Mouse (Mus musculus): ENCODE results near the gene Stat5b. TPM values are rescaled to one million over a fixed set of nuclear protein-coding genes. Genes with fewer than 3 reads are reported as not detected.

Stat5b gene
- polyA plus RNA-seq, 1 experiment from 2014 or later = 19.9 TPM

DNA sequence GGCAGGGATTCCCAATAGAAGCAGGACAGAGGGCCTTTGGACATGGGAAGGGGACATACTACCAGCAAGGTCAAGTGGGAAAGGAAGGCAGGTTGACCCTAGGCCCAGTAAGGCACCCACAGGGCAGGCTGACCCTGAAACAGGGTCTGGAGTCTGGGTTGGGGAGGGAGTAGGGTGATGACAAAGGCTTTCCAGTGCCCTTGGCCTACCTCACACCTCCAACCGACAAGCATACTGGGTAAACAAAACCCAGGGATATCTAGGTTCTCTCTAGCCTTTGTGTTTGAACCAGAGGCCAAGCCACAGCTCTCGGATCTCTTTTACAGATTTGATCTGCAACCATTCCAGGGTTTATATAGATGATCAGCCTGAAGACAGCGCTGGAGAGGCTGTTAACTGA is 37.2 kb upstream of the Stat5b start:
- H3K9ac ChIP-seq = no peak overlapping the region
- ATAC-seq (ENCODE audit: insufficient number of reproducible peaks, insufficient read depth, low FRiP score, low TSS enrichment, low read depth) = no peak
- H3K36me3 ChIP-seq = peaks cover 46% of the 10 kb centered on the region
- H3K27ac ChIP-seq = no peak overlapping the region
- no peaks in the 10 kb centered on the region for H3K27me3 ChIP-seq
- no peak overlapping the region for H3K4me3 ChIP-seq
- H3K4me2 ChIP-seq = no peak overlapping the region
- 78% methylated on average over 3 of the region's 3 CpGs for WGBS
- no peaks in the 10 kb centered on the region for H3K4me1 ChIP-seq
- no peaks in the 10 kb centered on the region for H3K9me3 ChIP-seq

- Histone ChIP-seq H3K4me1 (no peaks in the 10 kb centered on the region), H3K27ac (no peak overlapping the region), H3K4me2 (no peak overlapping the region), H3K4me3 (no peak overlapping the region), H3K9me3 (no peaks in the 10 kb centered on the region), H3K27me3 (no peaks in the 10 kb centered on the region), H3K9ac (no peak overlapping the region), H3K36me3 (peaks cover 43% of the 10 kb centered on the region)
- 86% methylated on average over 4 of the region's 4 CpGs for WGBS
- no peak for ATAC-seq (ENCODE audit: insufficient number of reproducible peaks, insufficient read depth, low FRiP score, low TSS enrichment, low read depth)
These were observed 36.7 kb upstream of the Stat5b start for GRCm38 (mm10) chr11:100887236-100887635.

DNA sequence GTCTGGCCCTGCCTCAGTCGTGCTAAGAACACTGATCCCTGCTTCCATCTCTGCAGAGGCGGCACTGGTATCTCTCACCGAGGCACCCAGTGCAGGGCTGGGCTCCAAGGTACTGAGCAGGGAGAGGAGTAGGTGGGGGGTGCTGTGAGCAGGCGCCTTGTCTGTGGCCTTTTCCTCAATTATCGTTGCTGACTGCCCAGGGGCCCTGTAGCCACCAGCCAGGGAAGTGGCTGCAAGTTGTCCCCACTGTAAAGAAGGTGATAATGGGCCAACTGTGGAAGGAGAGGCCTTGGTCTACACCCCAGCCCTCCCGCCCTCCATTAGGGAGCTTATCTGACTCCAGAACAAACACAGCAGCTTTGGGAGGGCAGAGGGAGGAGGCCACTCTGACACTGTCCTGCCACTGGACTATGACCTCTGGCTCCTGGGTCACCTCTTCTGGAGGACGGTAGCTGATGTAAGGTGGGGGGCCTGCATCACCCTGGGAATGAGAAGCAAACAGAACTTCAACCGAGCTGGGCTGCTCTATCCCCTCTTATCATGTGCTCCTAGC is 35.7 kb upstream of the Stat5b start:
- WGBS = 63% methylated on average over 8 of the region's 8 CpGs
- no peak overlapping the region for H3K4me2 ChIP-seq
- ATAC-seq (ENCODE audit: insufficient number of reproducible peaks, insufficient read depth, low FRiP score, low TSS enrichment, low read depth) = no peak
- H3K27me3 ChIP-seq = no peaks in the 10 kb centered on the region
- no peak overlapping the region for H3K4me3 ChIP-seq
- no peak overlapping the region for H3K27ac ChIP-seq
- H3K4me1 ChIP-seq = no peaks in the 10 kb centered on the region
- H3K36me3 ChIP-seq = peaks cover 40% of the 10 kb centered on the region
- H3K9me3 ChIP-seq = no peaks in the 10 kb centered on the region
- H3K9ac ChIP-seq = no peak overlapping the region

- no peak overlapping the region for H3K27ac ChIP-seq
- no peaks in the 10 kb centered on the region for H3K4me1 ChIP-seq
- H3K4me3 ChIP-seq = no peak overlapping the region
- no peaks in the 10 kb centered on the region for H3K9me3 ChIP-seq
- H3K9ac ChIP-seq = no peak overlapping the region
- no peaks in the 10 kb centered on the region for H3K27me3 ChIP-seq
- no peak overlapping the region for H3K4me2 ChIP-seq
- ATAC-seq (ENCODE audit: insufficient number of reproducible peaks, insufficient read depth, low FRiP score, low TSS enrichment, low read depth) = no peak
- H3K36me3 ChIP-seq = peaks cover 33% of the 10 kb centered on the region
These were observed 34.9 kb upstream of the Stat5b start for GRCm38 (mm10) chr11:100885472-100885871.

- H3K4me2 ChIP-seq = no peak overlapping the region
- no peaks in the 10 kb centered on the region for H3K27me3 ChIP-seq
- ATAC-seq (ENCODE audit: insufficient number of reproducible peaks, insufficient read depth, low FRiP score, low TSS enrichment, low read depth) = no peak
- no peak overlapping the region for H3K27ac ChIP-seq
- H3K4me3 ChIP-seq = no peak overlapping the region
- H3K4me1 ChIP-seq = no peaks in the 10 kb centered on the region
- WGBS = 89% methylated on average over 10 of the region's 10 CpGs
- H3K9me3 ChIP-seq = no peaks in the 10 kb centered on the region
- peaks cover 21% of the 10 kb centered on the region for H3K36me3 ChIP-seq
- no peak overlapping the region for H3K9ac ChIP-seq
These were observed 33.1 kb upstream of the Stat5b start for GRCm38 (mm10) chr11:100883640-100884039.

DNA sequence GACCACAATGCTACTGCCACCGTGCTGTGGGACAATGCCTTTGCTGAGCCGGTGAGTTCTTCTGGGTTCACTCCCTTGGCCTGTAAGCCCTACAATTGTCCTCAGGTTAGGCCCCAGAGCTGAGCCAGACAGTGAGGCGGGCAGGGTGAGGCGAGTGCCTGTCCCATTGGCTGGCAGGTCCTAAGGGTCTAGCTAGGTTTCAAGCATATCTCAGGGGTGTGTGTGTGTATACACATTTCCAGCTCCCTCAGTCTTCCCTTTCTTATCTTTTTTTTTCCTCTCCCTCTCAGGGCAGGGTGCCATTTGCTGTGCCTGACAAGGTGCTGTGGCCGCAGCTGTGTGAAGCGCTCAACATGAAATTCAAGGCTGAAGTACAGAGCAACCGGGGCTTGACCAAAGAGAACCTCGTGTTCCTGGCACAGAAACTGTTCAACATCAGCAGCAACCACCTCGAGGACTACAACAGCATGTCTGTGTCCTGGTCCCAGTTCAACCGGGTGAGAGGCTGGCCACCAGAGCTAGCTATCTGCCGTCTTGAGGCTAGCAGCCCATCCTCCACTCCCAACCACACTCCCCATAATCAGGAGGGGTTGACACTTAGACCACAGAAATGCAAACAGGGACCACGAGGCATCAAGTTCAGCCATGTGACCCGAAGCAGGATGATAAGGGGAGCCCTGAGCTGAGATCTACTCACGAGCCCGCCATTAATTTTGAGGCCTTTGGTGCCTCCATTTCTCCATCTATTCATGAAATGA is 29.0 kb upstream of the Stat5b start:
- ATAC-seq (ENCODE audit: insufficient number of reproducible peaks, insufficient read depth, low FRiP score, low TSS enrichment, low read depth) = no peak; the same call in 1 of the 2 replicates
- H3K27ac ChIP-seq = no peak overlapping the region
- no peak overlapping the region for H3K4me3 ChIP-seq
- peaks cover 7% of the 10 kb centered on the region; the same call in 1 of the 2 replicates for H3K36me3 ChIP-seq
- 78% methylated on average over 15 of the region's 15 CpGs for WGBS
- H3K9ac ChIP-seq = no peak overlapping the region
- H3K4me1 ChIP-seq = no peaks in the 10 kb centered on the region
- no peaks in the 10 kb centered on the region for H3K9me3 ChIP-seq
- H3K27me3 ChIP-seq = no peaks in the 10 kb centered on the region
- H3K4me2 ChIP-seq = no peak overlapping the region

GRCm38 (mm10) chr11:100875761-100876160 is 25.2 kb upstream of the Stat5b start:
- no peaks in the 10 kb centered on the region for H3K4me1 ChIP-seq
- H3K4me3 ChIP-seq = no peak overlapping the region
- H3K36me3 ChIP-seq = peaks cover 7% of the 10 kb centered on the region; the same call in 1 of the 2 replicates
- no peak overlapping the region for H3K4me2 ChIP-seq
- ATAC-seq (ENCODE audit: insufficient number of reproducible peaks, insufficient read depth, low FRiP score, low TSS enrichment, low read depth) = no peak
- 80% methylated on average over 3 of the region's 3 CpGs for WGBS
- H3K9ac ChIP-seq = no peak overlapping the region
- H3K27ac ChIP-seq = no peak overlapping the region
- H3K9me3 ChIP-seq = no peaks in the 10 kb centered on the region
- H3K27me3 ChIP-seq = no peaks in the 10 kb centered on the region

DNA sequence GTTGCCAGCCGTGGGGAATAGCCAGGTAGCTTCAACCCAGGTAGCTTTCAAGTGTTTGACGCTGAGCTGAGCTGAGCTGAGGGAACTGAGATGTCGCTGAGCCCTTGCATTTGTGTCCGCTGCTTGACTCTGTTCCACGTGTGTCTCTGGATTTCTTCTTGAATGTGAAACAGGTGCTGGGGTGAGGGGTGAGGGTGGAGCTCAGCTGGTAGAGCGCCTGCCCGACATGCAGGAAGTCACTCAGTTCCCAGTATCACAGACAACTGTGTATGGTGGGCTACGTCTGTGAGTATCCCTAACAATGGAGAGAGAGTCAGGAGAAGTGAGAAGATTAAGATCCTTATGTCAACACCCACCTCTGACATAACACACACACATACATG is 20.4 kb upstream of the Stat5b start:
- Histone ChIP-seq H3K36me3 (no peaks in the 10 kb centered on the region), H3K4me2 (no peak overlapping the region), H3K4me1 (no peaks in the 10 kb centered on the region), H3K9ac (no peak overlapping the region), H3K27ac (no peak overlapping the region), H3K9me3 (no peaks in the 10 kb centered on the region), H3K4me3 (no peak overlapping the region), H3K27me3 (no peaks in the 10 kb centered on the region)
- 56% methylated on average over 8 of the region's 8 CpGs for WGBS
- ATAC-seq (ENCODE audit: insufficient number of reproducible peaks, insufficient read depth, low FRiP score, low TSS enrichment, low read depth) = no peak

DNA sequence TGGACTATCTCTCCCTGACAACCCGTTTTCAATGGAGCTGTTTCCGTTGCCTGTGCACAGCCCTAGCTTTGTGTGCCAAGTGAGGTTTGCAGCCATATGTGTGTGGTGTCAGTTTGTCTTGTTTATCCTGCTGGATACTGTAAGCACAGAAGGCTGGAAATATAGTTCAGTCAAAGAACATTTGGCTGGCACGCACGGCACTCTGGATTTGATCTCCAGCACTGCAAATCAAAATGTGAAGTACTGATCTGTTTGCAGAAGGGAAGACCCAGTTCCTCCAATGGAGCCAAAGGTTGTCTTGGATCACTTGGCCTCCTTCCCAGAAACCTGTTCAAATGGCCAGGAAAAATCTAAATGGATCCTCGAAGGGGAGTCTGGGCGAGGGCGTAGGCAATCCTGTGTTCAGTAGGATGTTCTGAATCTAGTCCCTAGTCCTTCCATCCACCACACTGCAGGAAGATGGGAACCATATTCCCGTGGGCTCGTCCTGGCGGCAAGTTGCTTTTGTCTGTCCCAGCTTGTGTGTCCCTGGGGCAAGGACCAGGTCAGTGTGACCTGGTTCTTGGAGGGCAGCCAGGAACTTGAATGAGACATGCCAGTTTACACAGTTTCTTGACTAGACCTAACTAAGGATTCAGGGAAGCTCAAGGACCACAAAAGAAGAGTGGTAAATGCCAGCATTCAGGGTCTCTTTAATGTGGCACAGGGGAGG is 19.9 kb upstream of the Stat5b start:
- Histone ChIP-seq H3K4me3 (no peak overlapping the region), H3K27me3 (no peaks in the 10 kb centered on the region), H3K27ac (no peak overlapping the region), H3K9me3 (no peaks in the 10 kb centered on the region), H3K4me1 (no peaks in the 10 kb centered on the region), H3K4me2 (no peak overlapping the region), H3K36me3 (no peaks in the 10 kb centered on the region), H3K9ac (no peak overlapping the region)
- WGBS = 73% methylated on average over 10 of the region's 10 CpGs
- no peak for ATAC-seq (ENCODE audit: insufficient number of reproducible peaks, insufficient read depth, low FRiP score, low TSS enrichment, low read depth)

GRCm38 (mm10) chr11:100865618-100866017 is 15.1 kb upstream of the Stat5b start:
- Histone ChIP-seq H3K27ac (no peak overlapping the region), H3K36me3 (no peaks in the 10 kb centered on the region), H3K27me3 (peaks cover 15% of the 10 kb centered on the region), H3K4me2 (no peak overlapping the region), H3K4me1 (peaks cover 2% of the 10 kb centered on the region), H3K4me3 (no peak overlapping the region), H3K9ac (no peak overlapping the region), H3K9me3 (no peaks in the 10 kb centered on the region)
- 84% methylated on average over 7 of the region's 7 CpGs for WGBS
- ATAC-seq (ENCODE audit: insufficient number of reproducible peaks, insufficient read depth, low FRiP score, low TSS enrichment, low read depth) = no peak

- Histone ChIP-seq H3K27me3 (peaks cover 31% of the 10 kb centered on the region), H3K4me3 (no peak overlapping the region), H3K36me3 (no peaks in the 10 kb centered on the region), H3K4me2 (no peak overlapping the region), H3K9me3 (no peaks in the 10 kb centered on the region), H3K27ac (no peak overlapping the region), H3K4me1 (peaks cover 18% of the 10 kb centered on the region), H3K9ac (no peak overlapping the region)
- 87% methylated on average over 10 of the region's 10 CpGs for WGBS
- no peak for ATAC-seq (ENCODE audit: insufficient number of reproducible peaks, insufficient read depth, low FRiP score, low TSS enrichment, low read depth)
These were observed 12.6 kb upstream of the Stat5b start for GRCm38 (mm10) chr11:100863141-100863540.

DNA sequence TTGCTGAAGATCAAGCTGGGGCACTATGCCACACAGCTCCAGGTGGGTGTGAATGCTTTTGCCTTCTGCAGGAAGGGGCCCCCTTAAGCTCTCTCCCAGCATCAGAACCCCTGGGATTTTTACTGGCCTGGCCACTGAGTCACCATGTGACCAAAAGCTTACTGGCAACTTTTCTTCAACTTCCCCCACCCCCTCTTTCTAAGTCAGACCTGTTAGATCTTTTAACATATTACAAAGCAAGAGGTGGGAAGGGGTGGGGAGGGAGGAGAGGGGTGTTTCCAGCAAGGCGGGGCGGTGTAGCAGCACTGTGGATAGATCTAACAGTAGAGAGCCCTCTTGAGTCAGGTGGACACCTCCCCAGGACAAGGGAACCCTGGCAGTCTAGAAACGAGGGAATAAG is 11.3 kb upstream of the Stat5b start:
- H3K27me3 ChIP-seq = peaks cover 35% of the 10 kb centered on the region
- no peaks in the 10 kb centered on the region for H3K9me3 ChIP-seq
- no peak overlapping the region for H3K9ac ChIP-seq
- no peak overlapping the region for H3K4me3 ChIP-seq
- no peak for ATAC-seq (ENCODE audit: insufficient number of reproducible peaks, insufficient read depth, low FRiP score, low TSS enrichment, low read depth)
- H3K4me1 ChIP-seq = peaks cover 19% of the 10 kb centered on the region
- H3K4me2 ChIP-seq = no peak overlapping the region
- 44% methylated on average over 3 of the region's 3 CpGs for WGBS
- H3K36me3 ChIP-seq = no peaks in the 10 kb centered on the region
- no peak overlapping the region for H3K27ac ChIP-seq
